Mouse (Mus musculus) ES-E14 (cell line): ENCODE measurements around the gene Phactr4. TPM values are rescaled to one million over a fixed set of nuclear protein-coding genes. Genes with fewer than 3 reads are reported as not detected.
A peak's percentile ranks its signal among the peaks of the same experiment; 100 is the strongest.

Source experiments
- DNase-seq: peaks from one replicate; pipeline ENCODE4 v3.0.0-alpha.2; 2013; ENCODE audit warnings: low read depth, low spot score
- H3K27ac ChIP-seq: 2 replicates; pipeline ENCODE4 v1.5.1; 2012; ENCODE audit warnings: low read depth, mild to moderate bottlenecking, low read length, moderate library complexity, mixed read lengths; ENCODE audit not compliant: poor library complexity, insufficient read depth, severe bottlenecking
- H3K36me3 ChIP-seq: 2 replicates; pipeline ENCODE4 v1.6.1; 2012; ENCODE audit warnings: mild to moderate bottlenecking, low read length, moderate library complexity, mixed read lengths; ENCODE audit not compliant: control insufficient read depth, poor library complexity, insufficient read depth, severe bottlenecking
- H3K4me1 ChIP-seq, 2 experiments: fragments of 150-350 bp in 1 of 2; sonication (generic) in 1 of 2; 2 replicates each; pipeline ENCODE4 v1.6.1; 2012; ENCODE audit warnings: low read length in 2 of 2, mild to moderate bottlenecking in 1 of 2, mixed read lengths in 1 of 2; ENCODE audit not compliant: control insufficient read depth in 2 of 2, insufficient read depth in 2 of 2, poor library complexity in 1 of 2
- H3K4me3 ChIP-seq, 2 experiments: fragments of 150-350 bp in 1 of 2; sonication (generic) in 1 of 2; 2 replicates each; pipeline ENCODE4 v1.5.1; 2012; ENCODE audit warnings: low read length in 2 of 2, low read depth in 1 of 2, mild to moderate bottlenecking in 1 of 2, mixed read lengths in 1 of 2; ENCODE audit not compliant: insufficient read depth in 1 of 2, poor library complexity in 1 of 2, severe bottlenecking in 1 of 2
- H3K9ac ChIP-seq: 2 replicates; pipeline ENCODE4 v1.6.1; 2012; ENCODE audit warnings: low read depth, mild to moderate bottlenecking, low read length, mixed read lengths; ENCODE audit not compliant: poor library complexity, insufficient read depth, severe bottlenecking
- H3K9me3 ChIP-seq: fragments of 150-350 bp; sonication (generic); 2 replicates; pipeline ENCODE4 v1.6.1; 2012; ENCODE audit warnings: low read depth, mild to moderate bottlenecking, low read length; ENCODE audit not compliant: control insufficient read depth, insufficient read depth
- CHD2 ChIP-seq: IDR thresholded peaks from 2 replicates; pipeline ENCODE4 v1.6.1; 2014; ENCODE audit warnings: mild to moderate bottlenecking, low read depth, low read length, inconsistent platforms
- HCFC1 ChIP-seq: IDR thresholded peaks from 2 replicates; pipeline ENCODE4 v1.6.1; 2012; ENCODE audit warnings: low read length, inconsistent platforms, borderline replicate concordance; ENCODE audit not compliant: insufficient read depth
- MAFK ChIP-seq: IDR thresholded peaks from 2 replicates; pipeline ENCODE4 v1.6.1; 2014; ENCODE audit warnings: mild to moderate bottlenecking, low read depth, low read length, inconsistent platforms; ENCODE audit not compliant: insufficient read depth
- ZC3H11A ChIP-seq: IDR thresholded peaks from 2 replicates; pipeline ENCODE4 v1.6.1; 2012; ENCODE audit warnings: low read depth, mild to moderate bottlenecking, inconsistent platforms, low read length, borderline replicate concordance
- ZNF384 ChIP-seq: IDR thresholded peaks from 2 replicates; pipeline ENCODE4 v1.6.1; 2012; ENCODE audit warnings: low read depth, low read length, inconsistent platforms
- in situ Hi-C, 2 experiments: fragments of 600-800 bp; cut with MboI; formaldehyde crosslinking; loops; one replicate each; pipeline ENCODE4 v1.15.1; 2025; ENCODE audit warnings: low sequenced_read_pairs in 2 of 2, inconsistent platforms in 1 of 2; ENCODE audit not compliant: unreplicated experiment in 2 of 2
- total RNA-seq: library from RNA; depleted of rRNA; stranded (reverse); fragments of 300-350 nt; gene quantifications from 2 replicates; pipeline ENCODE4 v1.2.3, GENCODE M21; 2012

Phactr4 gene
- total RNA-seq, 1 experiment, result 7.8 TPM

- peaks cover 2 to 15% of the 10 kb centered on the region in 2 experiments; a peak in 3 of 4 replicates for H3K4me1 ChIP-seq
- H3K36me3 ChIP-seq, result peaks cover 7% of the 10 kb centered on the region; the same call in 1 of the 2 replicates
- peak; percentile 38 for DNase-seq
- in situ Hi-C loops, result no loop called here
- peak overlapping the region; percentile 80 for H3K27ac ChIP-seq
- H3K4me3 ChIP-seq, result peak overlapping the region; percentile 87 to 98
- peak overlapping the region; percentile 99 for H3K9ac ChIP-seq
- H3K9me3 ChIP-seq, result no peaks in the 10 kb centered on the region
- no peak for TF ChIP-seq ZC3H11A
- no peak for TF ChIP-seq ZNF384
- no peak for TF ChIP-seq MAFK
- TF ChIP-seq CHD2, result no peak
- no peak for TF ChIP-seq HCFC1
These were observed 77.7 kb downstream of the Phactr4 start for GRCm38 (mm10) chr4:132344403-132345134.

DNA sequence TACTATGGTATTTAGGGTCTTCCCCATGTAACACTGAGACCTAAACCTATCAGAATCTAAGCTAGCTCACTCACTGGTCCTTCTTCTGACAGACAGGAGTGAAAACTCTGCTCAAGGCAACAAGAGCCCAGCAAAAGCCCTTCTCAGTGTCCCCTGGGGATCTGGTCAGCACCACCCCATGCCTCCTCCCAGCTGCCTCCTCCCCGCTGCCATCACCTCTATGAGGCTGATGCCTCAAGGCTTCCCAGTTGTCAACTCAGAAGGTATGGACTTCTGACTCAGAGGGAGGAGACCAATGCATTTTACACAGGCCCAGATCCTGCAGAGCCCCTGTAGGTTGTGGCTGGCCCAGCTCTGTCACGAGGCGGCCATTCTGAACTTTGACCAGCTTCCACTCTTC lies 80.8 kb downstream of the Phactr4 start:
- Histone ChIP-seq H3K9ac (no peak overlapping the region), H3K4me1 (peaks cover 2 to 13% of the 10 kb centered on the region in 2 experiments; a peak in 3 of 4 replicates), H3K4me3 (no peak overlapping the region), H3K9me3 (no peaks in the 10 kb centered on the region), H3K36me3 (peaks cover 32% of the 10 kb centered on the region), H3K27ac (no peak overlapping the region)
- TF ChIP-seq CHD2, result no peak
- TF ChIP-seq ZC3H11A, result no peak
- no peak for TF ChIP-seq HCFC1
- TF ChIP-seq ZNF384, result no peak
- no peak for TF ChIP-seq MAFK
- DNase-seq, result no peak
- in situ Hi-C loops, result no loop called here

DNA sequence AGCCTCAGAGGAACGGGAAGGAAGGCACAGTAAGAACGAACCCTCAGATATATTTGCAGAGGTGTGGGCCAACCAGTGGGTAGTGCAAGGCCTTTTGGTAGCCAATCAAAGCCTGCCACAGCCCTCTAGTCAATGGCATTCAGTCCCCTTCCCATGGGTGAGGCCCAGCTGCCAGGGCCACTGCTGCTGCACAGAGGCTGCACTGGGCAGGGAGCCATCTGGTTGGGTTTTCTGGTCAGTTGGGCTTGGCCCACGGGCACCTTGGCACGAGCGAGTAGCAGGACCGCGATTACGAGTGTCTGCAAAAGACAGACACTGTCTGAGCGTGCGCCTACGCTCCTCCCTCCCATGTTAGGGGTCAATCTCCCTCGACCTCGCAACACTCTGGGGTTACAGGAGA lies 83.3 kb downstream of the Phactr4 start:
- no peak for DNase-seq
- in situ Hi-C loops, result no loop called here
- TF ChIP-seq ZC3H11A, result no peak
- no peak for TF ChIP-seq MAFK
- TF ChIP-seq HCFC1, result no peak
- no peak for TF ChIP-seq CHD2
- no peak for TF ChIP-seq ZNF384
- H3K4me1 ChIP-seq, result peaks cover 0 to 10% of the 10 kb centered on the region in 2 experiments; a peak in 2 of 4 replicates
- H3K9ac ChIP-seq, result no peak overlapping the region
- no peaks in the 10 kb centered on the region for H3K9me3 ChIP-seq
- H3K27ac ChIP-seq, result no peak overlapping the region
- H3K36me3 ChIP-seq, result peaks cover 53% of the 10 kb centered on the region
- H3K4me3 ChIP-seq, result no peak overlapping the region

GRCm38 (mm10) chr4:132332880-132333279 lies 89.4 kb downstream of the Phactr4 start:
- Histone ChIP-seq H3K9ac (no peak overlapping the region), H3K4me1 (peaks cover 2 to 3% of the 10 kb centered on the region in 2 experiments; a peak in 2 of 4 replicates), H3K36me3 (peaks cover 46% of the 10 kb centered on the region), H3K9me3 (no peaks in the 10 kb centered on the region), H3K4me3 (no peak overlapping the region), H3K27ac (no peak overlapping the region)
- no peak for DNase-seq
- TF ChIP-seq ZNF384 (no peak), CHD2 (no peak), MAFK (no peak), ZC3H11A (no peak), HCFC1 (no peak)
- in situ Hi-C loops, result no loop called here
